ENCODE assay signal across 10 mouse cellular contexts in the genomic region with DNA sequence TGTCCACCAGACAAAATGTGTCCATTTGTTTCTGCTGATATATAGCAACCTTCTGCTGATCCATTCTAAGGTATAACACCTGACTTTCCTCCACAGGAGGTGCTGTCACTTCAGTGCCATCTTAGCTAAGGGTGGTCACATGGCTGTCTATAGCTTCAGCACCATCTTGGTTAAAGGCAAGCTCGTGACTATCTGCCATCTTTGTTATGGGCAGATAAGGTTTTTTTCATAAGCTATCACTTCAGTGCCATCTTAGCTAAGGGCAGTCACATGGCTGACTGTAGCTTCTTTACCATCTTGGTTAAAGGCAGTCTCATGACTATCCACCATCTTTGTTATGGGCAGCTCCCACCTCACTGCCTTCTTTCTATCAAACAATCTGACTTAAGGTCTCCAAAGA. TPM values are rescaled to one million over a fixed set of nuclear protein-coding genes. Genes with fewer than 3 reads are reported as not detected.
DNase-seq lines count a peak whose midpoint lies in the region; ATAC-seq and TF ChIP-seq lines count a peak whose summit lies in the region.
"Had no signal": no experiment of that assay in that cellular context is flagged by ENCODE, and none has a peak within 500 bp of the region (broad histone marks: within the 10 kb centered on the region; RNA-seq: fewer than 3 reads in every experiment).

No protein-coding gene starts in this region.

- H3K36me3 ChIP-seq in kidney, embryonic 14.5 days (ENCODE audit: control insufficient read depth, insufficient read depth, low read length): no peaks in the 10 kb centered on the region
- no peaks in the 10 kb centered on the region for H3K36me3 ChIP-seq in kidney, adult 2 months (ENCODE audit: control insufficient read depth, insufficient read depth, low read length)
- H3K36me3 ChIP-seq in midbrain, embryonic 15.5 days (replicated peaks): no peaks in the 10 kb centered on the region

- TF ChIP-seq POLR2A in kidney, adult 2 months (IDR thresholded peaks at IDR 0.05; ENCODE audit: low read depth, low read length): no peak

- H3K27ac ChIP-seq in kidney, embryonic 14.5 days (ENCODE audit: low read depth, low read length): no peak overlapping the region
- no peak overlapping the region for H3K27ac ChIP-seq in kidney, adult 2 months (ENCODE audit: insufficient read depth, low read depth, low read length)
- H3K27ac ChIP-seq in midbrain, embryonic 15.5 days: no peak overlapping the region

- no peaks in the 10 kb centered on the region for H3K27me3 ChIP-seq in kidney, embryonic 14.5 days (ENCODE audit: control insufficient read depth, insufficient read depth, low read length)
- H3K27me3 ChIP-seq in kidney, adult 2 months (replicated peaks; ENCODE audit: control insufficient read depth, insufficient read depth, low read length): no peaks in the 10 kb centered on the region
- no peaks in the 10 kb centered on the region for H3K27me3 ChIP-seq in midbrain, embryonic 15.5 days (replicated peaks)

- H3K4me3 ChIP-seq in kidney, embryonic 14.5 days (ENCODE audit: low read length): no peak overlapping the region
- no peak overlapping the region for H3K4me3 ChIP-seq in kidney, adult 2 months (ENCODE audit: insufficient read depth, low read depth, low read length)
- H3K4me3 ChIP-seq in midbrain, embryonic 15.5 days: no peak overlapping the region

- DNase-seq in kidney, adult 2 months: no peak
- peak; percentile 81 for DNase-seq in CD4-positive helper T cell, adult 2 months (ENCODE audit: low read depth, low spot score)
- peak; percentile 60 for DNase-seq in brain, embryonic 18.5 days (ENCODE audit: low read depth, low spot score)
- no peak for DNase-seq in layer of hippocampus, postnatal 10 days (ENCODE audit: low spot score in 2 of 2)
- no peak for DNase-seq in kidney, postnatal 14 days
- no peak for DNase-seq in heart, postnatal 25 days (ENCODE audit: low spot score)
- DNase-seq: adrenal gland, adult 2 months had no signal

- 0 out of 2 replicates have a peak, but pooled peaks have one; percentile 20 for ATAC-seq in kidney, embryonic 14.5 days (ENCODE audit: low FRiP score, low TSS enrichment)
- peak; percentile 98 for ATAC-seq in midbrain, embryonic 15.5 days (replicated peaks)

- WGBS in kidney, embryonic 14.5 days: 84% methylated on average over 1 of the region's 1 CpGs
- 85% methylated on average over 1 of the region's 1 CpGs for WGBS in kidney, adult 2 months
- WGBS in midbrain, embryonic 15.5 days: 91% methylated on average over 1 of the region's 1 CpGs

- H3K9me3 ChIP-seq in kidney, embryonic 14.5 days (ENCODE audit: control insufficient read depth, low read length): no peaks in the 10 kb centered on the region
- no peaks in the 10 kb centered on the region for H3K9me3 ChIP-seq in midbrain, embryonic 15.5 days

- no peak for TF ChIP-seq CTCF in kidney, adult 2 months (conservative IDR thresholded peaks at IDR 0.05; ENCODE audit: insufficient read depth, insufficient read length, low read depth, low read length)

- intact Hi-C loops in heart, postnatal 25 days (cut with DNase I): no loop called here

- no peak overlapping the region for H3K4me2 ChIP-seq in kidney, embryonic 14.5 days (replicated peaks; ENCODE audit: low read depth, low read length)
- no peak overlapping the region for H3K4me2 ChIP-seq in midbrain, embryonic 15.5 days

- no peak overlapping the region for H3K9ac ChIP-seq in kidney, embryonic 14.5 days (ENCODE audit: low read depth, low read length)
- no peak overlapping the region for H3K9ac ChIP-seq in midbrain, embryonic 15.5 days

- H3K4me1 ChIP-seq in kidney, embryonic 14.5 days (ENCODE audit: control insufficient read depth, insufficient read depth, low read length): no peaks in the 10 kb centered on the region
- peaks cover 3% of the 10 kb centered on the region; the same call in 1 of the 2 replicates for H3K4me1 ChIP-seq in kidney, adult 2 months (ENCODE audit: control insufficient read depth, insufficient read depth, low read length)
- no peaks in the 10 kb centered on the region for H3K4me1 ChIP-seq in midbrain, embryonic 15.5 days

RNA-seq across cellular contexts. Expression of a gene that starts 23.4 kb away (rescaled TPM):
- not detected in 2 replicates for polyA plus RNA-seq in kidney, embryonic 14.5 days (2014; fragmentation: Nextera tagmentation; extraction: Ambion mirVana)
- polyA plus RNA-seq in kidney, adult 2 months (2012; rRNA removed): 2.0 and 2.9 TPM in 2 replicates
- not detected in 2 replicates for polyA plus RNA-seq in midbrain, embryonic 15.5 days (2015; fragmentation: Nextera tagmentation; extraction: Ambion mirVana)
- total RNA-seq in layer of hippocampus, postnatal 10 days (2021): 10 to 100 TPM in 1 of 2 experiments, 1 to 10 TPM in 1; 8.3 to 10.0 TPM
- 1 to 10 TPM; 2.3 TPM for total RNA-seq in heart, postnatal 25 days (2021)

RNA-seq across cellular contexts. Expression of a gene that starts 42.5 kb away (rescaled TPM):
- polyA plus RNA-seq in kidney, embryonic 14.5 days (2014; fragmentation: Nextera tagmentation; extraction: Ambion mirVana): not detected in 2 replicates
- not detected in 2 replicates for polyA plus RNA-seq in kidney, adult 2 months (2012; rRNA removed)
- polyA plus RNA-seq in midbrain, embryonic 15.5 days (2015; fragmentation: Nextera tagmentation; extraction: Ambion mirVana): not detected in 2 replicates
- total RNA-seq in layer of hippocampus, postnatal 10 days (2021): not detected
- total RNA-seq in heart, postnatal 25 days (2021): not detected
- total RNA-seq: adrenal gland, adult 2 months; layer of hippocampus, adult 18-20 months had no signal
- polyA plus RNA-seq: adrenal gland, adult 2 months had no signal

RNA-seq across cellular contexts. Expression of a gene that starts 45.2 kb away (rescaled TPM):
- 53.6 and 55.5 TPM in 2 replicates for polyA plus RNA-seq in kidney, embryonic 14.5 days (2014; fragmentation: Nextera tagmentation; extraction: Ambion mirVana)
- polyA plus RNA-seq in kidney, adult 2 months (2012; rRNA removed): 11.4 and 11.6 TPM in 2 replicates
- polyA plus RNA-seq in midbrain, embryonic 15.5 days (2015; fragmentation: Nextera tagmentation; extraction: Ambion mirVana): 72.0 and 75.4 TPM in 2 replicates
- 10 to 100 TPM; 72.0 to 72.3 TPM for total RNA-seq in layer of hippocampus, postnatal 10 days (2021)
- 10 to 100 TPM; 19.9 to 24.0 TPM for total RNA-seq in heart, postnatal 25 days (2021)

Comparison
In these comparisons a context has a peak if more than half of its experiments do, and no peak if none do; other contexts are left out.
1. DNase-seq: peak in CD4-positive helper T cell, adult 2 months (single experiment) and brain, embryonic 18.5 days (single experiment); none in kidney, adult 2 months (single experiment), layer of hippocampus, postnatal 10 days (0 of 2), kidney, postnatal 14 days (single experiment) and heart, postnatal 25 days (single experiment).